Mouse (Mus musculus) testis, adult 2 months (tissue): ENCODE measurements around the gene 1700012A03Rik.

Source experiments
- CTCF ChIP-seq: fragments of 200-500 bp; IDR thresholded peaks from 2 replicates; pipeline ENCODE4 v1.5.1; 2012; ENCODE audit warnings: low read depth, mild to moderate bottlenecking, inconsistent platforms, low read length, moderate library complexity; ENCODE audit not compliant: control insufficient read depth, insufficient read depth, insufficient replicate concordance
- POLR2A ChIP-seq: fragments of 200-500 bp; IDR thresholded peaks from 2 replicates; pipeline ENCODE4 v1.6.1; 2012; ENCODE audit warnings: low read depth, mild to moderate bottlenecking, inconsistent platforms, low read length, moderate library complexity; ENCODE audit not compliant: control insufficient read depth

GRCm38 (mm10) chr6:32072161-32072560, 22.1 kb downstream of the 1700012A03Rik start:
- TF ChIP-seq POLR2A (no peak), CTCF (no peak)
